Mouse (Mus musculus) lung, embryonic 14.5 days (tissue): ENCODE results near the gene Dhcr7. TPM values are rescaled to one million over a fixed set of nuclear protein-coding genes. Genes with fewer than 3 reads are reported as not detected.

Experiments used
- ATAC-seq: fragments of 200-750 bp; cut with Nextera tagmentation; 2 replicates; pipeline ENCODE4 v1.8.0; 2017; ENCODE audit warnings: mild to moderate bottlenecking, moderate TSS enrichment, moderate library complexity; ENCODE audit not compliant: insufficient read depth
- DNase-seq: peaks from one replicate; pipeline ENCODE4 v3.0.0-alpha.2; 2015
- H3K27ac ChIP-seq: fragments of 300-500 bp; sonication (generic); 2 replicates; pipeline ENCODE4 v1.5.1; 2014; ENCODE audit warnings: low read depth, mild to moderate bottlenecking, moderate library complexity
- H3K27me3 ChIP-seq: fragments of 300-500 bp; sonication (generic); 2 replicates; pipeline ENCODE4 v1.6.1; 2014; ENCODE audit warnings: low read length, control low read depth; ENCODE audit not compliant: insufficient read depth
- H3K36me3 ChIP-seq: fragments of 300-500 bp; sonication (generic); 2 replicates; pipeline ENCODE4 v1.6.1; 2014; ENCODE audit warnings: control low read depth; ENCODE audit not compliant: insufficient read depth
- H3K4me1 ChIP-seq: fragments of 300-500 bp; sonication (generic); 2 replicates; pipeline ENCODE4 v1.6.1; 2014; ENCODE audit warnings: antibody characterized with exemption, control low read depth; ENCODE audit not compliant: insufficient read depth
- H3K4me2 ChIP-seq: fragments of 300-500 bp; sonication (generic); 2 replicates; pipeline ENCODE4 v1.6.1; 2014; ENCODE audit warnings: mild to moderate bottlenecking
- H3K4me3 ChIP-seq: fragments of 300-500 bp; sonication (generic); 2 replicates; pipeline ENCODE4 v1.5.1; 2014; ENCODE audit warnings: low read depth, low read length
- H3K9ac ChIP-seq: fragments of 300-500 bp; sonication (generic); 2 replicates; pipeline ENCODE4 v1.6.1; 2014
- H3K9me3 ChIP-seq: fragments of 300-500 bp; sonication (generic); 2 replicates; pipeline ENCODE4 v1.6.1; 2016; ENCODE audit warnings: low read depth, low read length, control low read depth
- CTCF ChIP-seq: IDR thresholded peaks from 2 replicates; pipeline ENCODE4 v1.5.1; 2016; ENCODE audit warnings: antibody characterized with exemption, low read depth
- WGBS: fragments of 180-500 bp; shearing (Covaris S2); extraction: QIAGEN DNeasy Blood & Tissue Kit; methylation state at CpG from one replicate; pipeline ENCODE4 v1.1.7; 2014; 5-methylcytosine and 5-hydroxymethylcytosine counted together
- microRNA-seq: library from miRNA; unstranded; fragments of <30 nt; microRNA quantifications from one replicate; pipeline ENCODE4, GENCODE M21; 2016; ENCODE audit warnings: borderline number of aligned reads
- polyA plus RNA-seq: library from polyadenylated mRNA; unstranded; fragments of >200 nt; fragmentation: Nextera tagmentation; extraction: Ambion mirVana; gene quantifications from 2 replicates; pipeline ENCODE4 v1.2.1, GENCODE M21; 2014

Gene Dhcr7
- polyA plus RNA-seq, 1 experiment from 2014 or later = 45.3 TPM

- H3K36me3 ChIP-seq = peaks cover 50% of the 10 kb centered on the region
- WGBS = 91% methylated on average over 7 of the region's 8 CpGs
Observed at GRCm38 (mm10) chr7:143848768-143849482, 26.0 kb downstream of the Dhcr7 start.

GRCm38 (mm10) chr7:143866538-143866937 is 43.6 kb downstream of the Dhcr7 start, which contains the start of gene Gm498:
Gm498 (plus strand) TSS chr7:143866838.
- DNase-seq = no peak
- H3K9ac ChIP-seq = no peak within 1 kb of the TSS
- H3K4me2 ChIP-seq = no peak within 1 kb of the TSS
- H3K27ac ChIP-seq = no peak within 1 kb of the TSS
- TF ChIP-seq CTCF = no peak
- no peaks in the 10 kb centered on the region for H3K9me3 ChIP-seq
- no peak for ATAC-seq
- 81% methylated on average over 2 of the region's 2 CpGs for WGBS
- no peaks in the 10 kb centered on the region for H3K36me3 ChIP-seq
- H3K27me3 ChIP-seq = no peaks in the 10 kb centered on the region
- no peaks in the 10 kb centered on the region for H3K4me1 ChIP-seq
- H3K4me3 ChIP-seq = no peak within 1 kb of the TSS

More at GRCm38 (mm10) chr7:143848768-143849482, 26.0 kb downstream of the Dhcr7 start:
- no peak overlapping the region for H3K4me2 ChIP-seq
- DNase-seq (no peak), ATAC-seq (no peak)
- TF ChIP-seq CTCF = no peak
- no peak overlapping the region for H3K27ac ChIP-seq
- no peaks in the 10 kb centered on the region for H3K9me3 ChIP-seq
- no peaks in the 10 kb centered on the region for H3K4me1 ChIP-seq
- H3K27me3 ChIP-seq = no peaks in the 10 kb centered on the region
- H3K4me3 ChIP-seq = no peak overlapping the region
- H3K9ac ChIP-seq = no peak overlapping the region

- Histone ChIP-seq H3K4me1 (no peaks in the 10 kb centered on the region), H3K27ac (no peak overlapping the region), H3K9me3 (no peaks in the 10 kb centered on the region), H3K4me3 (no peak overlapping the region), H3K36me3 (no peaks in the 10 kb centered on the region), H3K9ac (no peak overlapping the region), H3K4me2 (no peak overlapping the region), H3K27me3 (no peaks in the 10 kb centered on the region)
- TF ChIP-seq CTCF = no peak
- DNase-seq (no peak), ATAC-seq (no peak)
- 75% methylated on average over 4 of the region's 4 CpGs for WGBS
Observed at GRCm38 (mm10) chr7:143868874-143869273, 45.9 kb downstream of the Dhcr7 start.

- Histone ChIP-seq H3K27me3 (no peaks in the 10 kb centered on the region), H3K4me2 (no peak overlapping the region), H3K9me3 (no peaks in the 10 kb centered on the region), H3K27ac (no peak overlapping the region), H3K4me1 (no peaks in the 10 kb centered on the region), H3K4me3 (no peak overlapping the region), H3K36me3 (no peaks in the 10 kb centered on the region), H3K9ac (no peak overlapping the region)
- ATAC-seq = no peak
- no peak for TF ChIP-seq CTCF
- no peak for DNase-seq
- WGBS = 78% methylated on average over 6 of the region's 6 CpGs
Observed at GRCm38 (mm10) chr7:143883717-143884116, 60.8 kb downstream of the Dhcr7 start.

- H3K9ac ChIP-seq = no peak overlapping the region
- no peaks in the 10 kb centered on the region for H3K27me3 ChIP-seq
- no peaks in the 10 kb centered on the region for H3K9me3 ChIP-seq
- DNase-seq (no peak), ATAC-seq (no peak)
- H3K4me2 ChIP-seq = no peak overlapping the region
- no peak overlapping the region for H3K27ac ChIP-seq
- WGBS = 73% methylated on average over 2 of the region's 2 CpGs
- no peak overlapping the region for H3K4me3 ChIP-seq
- TF ChIP-seq CTCF = no peak
- H3K36me3 ChIP-seq = no peaks in the 10 kb centered on the region
- H3K4me1 ChIP-seq = no peaks in the 10 kb centered on the region
Observed at GRCm38 (mm10) chr7:143891146-143891545, 68.2 kb downstream of the Dhcr7 start.

- H3K4me3 ChIP-seq = no peak overlapping the region
- H3K27ac ChIP-seq = no peak overlapping the region
- no peak overlapping the region for H3K4me2 ChIP-seq
- TF ChIP-seq CTCF = no peak
- no peaks in the 10 kb centered on the region for H3K4me1 ChIP-seq
- H3K9ac ChIP-seq = no peak overlapping the region
- no peak for ATAC-seq
- no peaks in the 10 kb centered on the region for H3K36me3 ChIP-seq
- no peaks in the 10 kb centered on the region for H3K27me3 ChIP-seq
- H3K9me3 ChIP-seq = no peaks in the 10 kb centered on the region
- 73% methylated on average over 2 of the region's 2 CpGs for WGBS
- no peak for DNase-seq
Observed at GRCm38 (mm10) chr7:143892361-143892760, 69.4 kb downstream of the Dhcr7 start.

Small RNA genes within 50 kb of the gene (microRNA-seq; reads per million reads assigned to microRNA genes)
- gene Gm22064 = not detected

Other genes with a start within 250 kb of the Dhcr7 start
- 59.8 and 65.9 TPM in 2 replicates for gene Cars, start 223.1 kb upstream of the Dhcr7 start, polyA plus RNA-seq
- gene Tnfrsf26, start 194.4 kb upstream of the Dhcr7 start, polyA plus RNA-seq = 0.11 and 0.24 TPM in 2 replicates
- 9.3 and 13.6 TPM in 2 replicates for gene Tnfrsf22, start 173.5 kb upstream of the Dhcr7 start, polyA plus RNA-seq
- gene Tnfrsf23, start 137.3 kb upstream of the Dhcr7 start, polyA plus RNA-seq = 0.95 and 1.1 TPM in 2 replicates
- gene Osbpl5, start 66.2 kb upstream of the Dhcr7 start, polyA plus RNA-seq = 34.2 and 36.8 TPM in 2 replicates
- not detected in 2 replicates for gene Mrgprg, start 56.2 kb upstream of the Dhcr7 start, polyA plus RNA-seq
- 1.5 and 1.9 TPM in 2 replicates for gene Mrgpre, start 38.6 kb upstream of the Dhcr7 start, polyA plus RNA-seq
- 6.7 and 9.5 TPM in 2 replicates for gene Nadsyn1, start 296 bp upstream of the Dhcr7 start, polyA plus RNA-seq
- not detected in 2 replicates for gene Gm498, start 43.7 kb downstream of the Dhcr7 start, polyA plus RNA-seq
- gene Shank2, start 178.8 kb downstream of the Dhcr7 start, polyA plus RNA-seq = 2.1 and 2.2 TPM in 2 replicates